Mouse (Mus musculus) intestine, embryonic 16.5 days (tissue): ENCODE results near the gene Gm45140. TPM values are rescaled to one million over a fixed set of nuclear protein-coding genes. Genes with fewer than 3 reads are reported as not detected.

Source experiments
- ATAC-seq: fragments of 200-750 bp; cut with Nextera tagmentation; 2 replicates; pipeline ENCODE4 v1.8.0; 2017; ENCODE audit warnings: moderate TSS enrichment, moderate library complexity
- H3K27ac ChIP-seq: fragments of 300-500 bp; sonication (generic); 2 replicates; pipeline ENCODE4 v1.5.1; 2014; ENCODE audit warnings: mild to moderate bottlenecking, low read length
- H3K27me3 ChIP-seq: fragments of 300-500 bp; sonication (generic); replicated peaks from 2 replicates; pipeline ENCODE4 v1.6.1; 2014; ENCODE audit warnings: low read length, control low read depth, mixed read lengths; ENCODE audit not compliant: control insufficient read depth, insufficient read depth
- H3K36me3 ChIP-seq: fragments of 300-500 bp; sonication (generic); 2 replicates; pipeline ENCODE4 v1.6.1; 2014; ENCODE audit warnings: low read length, control low read depth; ENCODE audit not compliant: control insufficient read depth, insufficient read depth
- H3K4me1 ChIP-seq: fragments of 300-500 bp; sonication (generic); 2 replicates; pipeline ENCODE4 v1.6.1; 2014; ENCODE audit warnings: low read length, control low read depth, mixed read lengths; ENCODE audit not compliant: control insufficient read depth, insufficient read depth
- H3K4me2 ChIP-seq: fragments of 300-500 bp; sonication (generic); 2 replicates; pipeline ENCODE4 v1.6.1; 2014; ENCODE audit warnings: low read depth, low read length, control low read depth
- H3K4me3 ChIP-seq: fragments of 300-500 bp; sonication (generic); 2 replicates; pipeline ENCODE4 v1.5.1; 2014; ENCODE audit warnings: mild to moderate bottlenecking, low read length
- H3K9ac ChIP-seq: fragments of 300-500 bp; sonication (generic); 2 replicates; pipeline ENCODE4 v1.6.1; 2014; ENCODE audit warnings: low read depth, low read length
- H3K9me3 ChIP-seq: fragments of 300-500 bp; sonication (generic); 2 replicates; pipeline ENCODE4 v1.6.1; 2016; ENCODE audit warnings: low read length, control low read depth; ENCODE audit not compliant: control insufficient read depth
- WGBS: fragments of 180-500 bp; shearing (Covaris S2); extraction: QIAGEN DNeasy Blood & Tissue Kit; methylation state at CpG from one replicate; pipeline ENCODE4 v1.1.7; 2014; 5-methylcytosine and 5-hydroxymethylcytosine counted together
- polyA plus RNA-seq: library from polyadenylated mRNA; unstranded; fragments of >200 nt; fragmentation: Nextera tagmentation; extraction: Ambion mirVana; gene quantifications from 2 replicates; pipeline ENCODE4 v1.2.1, GENCODE M21; 2015

The Gm45140 gene
- polyA plus RNA-seq, 1 experiment from 2014 or later = 4.1 TPM

- whole genome bisulfite sequencing = 27% methylated on average over 1 of the region's 1 CpGs
- Histone ChIP-seq H3K4me3 (no peak overlapping the region), H3K27me3 (no peaks in the 10 kb centered on the region), H3K9ac (no peak overlapping the region), H3K27ac (0 out of 2 replicates have a peak overlapping the region, but pooled peaks have one; percentile 43), H3K9me3 (no peaks in the 10 kb centered on the region; the same call in 1 of the 2 replicates), H3K4me2 (no peak overlapping the region), H3K36me3 (no peaks in the 10 kb centered on the region), H3K4me1 (peaks cover 5% of the 10 kb centered on the region; the same call in 1 of the 2 replicates)
- ATAC-seq = 0 out of 2 replicates have a peak, but pooled peaks have one; percentile 16
Measured at GRCm38 (mm10) chr6:87873104-87873503, 37.5 kb upstream of the Gm45140 start.

- no peak overlapping the region for H3K4me2 ChIP-seq
- ATAC-seq = peak; percentile 62
- H3K9me3 ChIP-seq = no peaks in the 10 kb centered on the region; the same call in 1 of the 2 replicates
- no peak overlapping the region for H3K9ac ChIP-seq
- 69% methylated on average over 7 of the region's 7 CpGs for WGBS
- peaks cover 5% of the 10 kb centered on the region; the same call in 1 of the 2 replicates for H3K4me1 ChIP-seq
- H3K27me3 ChIP-seq = no peaks in the 10 kb centered on the region
- H3K27ac ChIP-seq = no peak overlapping the region
- H3K36me3 ChIP-seq = no peaks in the 10 kb centered on the region
- H3K4me3 ChIP-seq = no peak overlapping the region
Measured at GRCm38 (mm10) chr6:87871240-87871639, 35.6 kb upstream of the Gm45140 start.

- H3K9me3 ChIP-seq = no peaks in the 10 kb centered on the region; the same call in 1 of the 2 replicates
- no peak overlapping the region for H3K9ac ChIP-seq
- H3K27me3 ChIP-seq = no peaks in the 10 kb centered on the region
- H3K4me3 ChIP-seq = no peak overlapping the region
- H3K27ac ChIP-seq = no peak overlapping the region
- no peak for ATAC-seq
- no peak overlapping the region for H3K4me2 ChIP-seq
- peaks cover 5% of the 10 kb centered on the region; the same call in 1 of the 2 replicates for H3K4me1 ChIP-seq
- 27% methylated on average over 1 of the region's 1 CpGs for WGBS
- H3K36me3 ChIP-seq = no peaks in the 10 kb centered on the region
Measured at GRCm38 (mm10) chr6:87870440-87870839, 34.8 kb upstream of the Gm45140 start.

- Histone ChIP-seq H3K4me3 (no peak overlapping the region), H3K27me3 (no peaks in the 10 kb centered on the region), H3K9me3 (no peaks in the 10 kb centered on the region; the same call in 1 of the 2 replicates), H3K9ac (no peak overlapping the region), H3K36me3 (no peaks in the 10 kb centered on the region), H3K4me2 (no peak overlapping the region), H3K4me1 (no peaks in the 10 kb centered on the region; the same call in 1 of the 2 replicates), H3K27ac (no peak overlapping the region)
- 59% methylated on average over 9 of the region's 9 CpGs for WGBS
- peak; percentile 54 for ATAC-seq
Measured at GRCm38 (mm10) chr6:87868871-87869506, 33.4 kb upstream of the Gm45140 start.

- Histone ChIP-seq H3K27ac (no peak overlapping the region), H3K36me3 (no peaks in the 10 kb centered on the region)
- WGBS = 59% methylated on average over 2 of the region's 2 CpGs
Measured at GRCm38 (mm10) chr6:87867256-87867655, 31.7 kb upstream of the Gm45140 start.

GRCm38 (mm10) chr6:87866211-87866610, 30.6 kb upstream of the Gm45140 start:
- no peak overlapping the region for H3K4me3 ChIP-seq
- H3K9me3 ChIP-seq = no peaks in the 10 kb centered on the region
- H3K36me3 ChIP-seq = no peaks in the 10 kb centered on the region
- H3K9ac ChIP-seq = no peak overlapping the region
- no peaks in the 10 kb centered on the region; the same call in 1 of the 2 replicates for H3K4me1 ChIP-seq
- no peak overlapping the region for H3K27ac ChIP-seq
- H3K27me3 ChIP-seq = no peaks in the 10 kb centered on the region
- no peak for ATAC-seq
- whole genome bisulfite sequencing = 85% methylated on average over 6 of the region's 6 CpGs
- H3K4me2 ChIP-seq = no peak overlapping the region

More at GRCm38 (mm10) chr6:87867256-87867655, 31.7 kb upstream of the Gm45140 start:
- Histone ChIP-seq H3K27me3 (no peaks in the 10 kb centered on the region), H3K4me2 (no peak overlapping the region), H3K4me3 (no peak overlapping the region), H3K9ac (no peak overlapping the region), H3K9me3 (no peaks in the 10 kb centered on the region), H3K4me1 (no peaks in the 10 kb centered on the region; the same call in 1 of the 2 replicates)
- ATAC-seq = no peak

GRCm38 (mm10) chr6:87857071-87857470, 21.5 kb upstream of the Gm45140 start:
- no peak overlapping the region for H3K27ac ChIP-seq
- H3K27me3 ChIP-seq = no peaks in the 10 kb centered on the region
- H3K36me3 ChIP-seq = no peaks in the 10 kb centered on the region
- H3K4me1 ChIP-seq = no peaks in the 10 kb centered on the region
- H3K9me3 ChIP-seq = no peaks in the 10 kb centered on the region
- H3K9ac ChIP-seq = 0 out of 2 replicates have a peak overlapping the region, but pooled peaks have one; percentile 10
- no peak overlapping the region for H3K4me2 ChIP-seq
- no peak for ATAC-seq
- no peak overlapping the region for H3K4me3 ChIP-seq
- WGBS = 41% methylated on average over 1 of the region's 1 CpGs

GRCm38 (mm10) chr6:87853446-87853845, 17.9 kb upstream of the Gm45140 start:
- no peaks in the 10 kb centered on the region for H3K36me3 ChIP-seq
- H3K4me3 ChIP-seq = no peak overlapping the region
- no peaks in the 10 kb centered on the region for H3K27me3 ChIP-seq
- peaks cover 7% of the 10 kb centered on the region for H3K4me1 ChIP-seq
- ATAC-seq = no peak
- 78% methylated on average over 4 of the region's 4 CpGs for WGBS
- no peak overlapping the region for H3K27ac ChIP-seq
- H3K9ac ChIP-seq = no peak overlapping the region
- no peaks in the 10 kb centered on the region for H3K9me3 ChIP-seq
- no peak overlapping the region for H3K4me2 ChIP-seq

- Histone ChIP-seq H3K27ac (no peak overlapping the region), H3K4me3 (no peak overlapping the region), H3K9me3 (no peaks in the 10 kb centered on the region), H3K4me2 (no peak overlapping the region), H3K4me1 (peaks cover 16% of the 10 kb centered on the region), H3K27me3 (no peaks in the 10 kb centered on the region), H3K9ac (no peak overlapping the region), H3K36me3 (no peaks in the 10 kb centered on the region)
- WGBS = 81% methylated on average over 6 of the region's 6 CpGs
- no peak for ATAC-seq
Measured at GRCm38 (mm10) chr6:87851871-87852270, 16.3 kb upstream of the Gm45140 start.
